Mouse (Mus musculus) erythroblast, embryonic 14.5 days (primary cell): ENCODE measurements around the gene Tas2r138. TPM values are rescaled to one million over a fixed set of nuclear protein-coding genes. Genes with fewer than 3 reads are reported as not detected.

ENCODE experiments used
- H3K27me3 ChIP-seq: 2 replicates; pipeline ENCODE4 v1.6.1; 2012; ENCODE audit warnings: inconsistent platforms; ENCODE audit not compliant: control insufficient read depth
- H3K36me3 ChIP-seq: 2 replicates; pipeline ENCODE4 v1.6.1; 2012; ENCODE audit warnings: mild to moderate bottlenecking, inconsistent platforms; ENCODE audit not compliant: control insufficient read depth
- H3K4me1 ChIP-seq: 2 replicates; pipeline ENCODE4 v1.6.1; 2012; ENCODE audit warnings: inconsistent platforms; ENCODE audit not compliant: control insufficient read depth
- H3K4me3 ChIP-seq: replicated peaks from 2 replicates; pipeline ENCODE3; 2012; ENCODE audit warnings: moderate library complexity, mild to moderate bottlenecking, inconsistent platforms
- H3K9me3 ChIP-seq: 2 replicates; pipeline ENCODE4 v1.6.1; 2012; ENCODE audit warnings: low read length, inconsistent platforms, mixed read lengths; ENCODE audit not compliant: control insufficient read depth
- GATA1 ChIP-seq: IDR thresholded peaks from 2 replicates; pipeline ENCODE4 v1.6.1; 2012; ENCODE audit warnings: low read length, inconsistent platforms, mixed read lengths
- TAL1 ChIP-seq: IDR thresholded peaks from 3 replicates; pipeline ENCODE4 v1.6.1; 2012; ENCODE audit warnings: low read length, inconsistent platforms, mixed read lengths
- polyA plus RNA-seq: library from polyadenylated mRNA; stranded (reverse); fragments of >175 nt; gene quantifications from 2 replicates; pipeline ENCODE4 v1.2.3, GENCODE M21; 2012

Tas2r138 gene
- polyA plus RNA-seq, result not detected in 2 replicates

DNA sequence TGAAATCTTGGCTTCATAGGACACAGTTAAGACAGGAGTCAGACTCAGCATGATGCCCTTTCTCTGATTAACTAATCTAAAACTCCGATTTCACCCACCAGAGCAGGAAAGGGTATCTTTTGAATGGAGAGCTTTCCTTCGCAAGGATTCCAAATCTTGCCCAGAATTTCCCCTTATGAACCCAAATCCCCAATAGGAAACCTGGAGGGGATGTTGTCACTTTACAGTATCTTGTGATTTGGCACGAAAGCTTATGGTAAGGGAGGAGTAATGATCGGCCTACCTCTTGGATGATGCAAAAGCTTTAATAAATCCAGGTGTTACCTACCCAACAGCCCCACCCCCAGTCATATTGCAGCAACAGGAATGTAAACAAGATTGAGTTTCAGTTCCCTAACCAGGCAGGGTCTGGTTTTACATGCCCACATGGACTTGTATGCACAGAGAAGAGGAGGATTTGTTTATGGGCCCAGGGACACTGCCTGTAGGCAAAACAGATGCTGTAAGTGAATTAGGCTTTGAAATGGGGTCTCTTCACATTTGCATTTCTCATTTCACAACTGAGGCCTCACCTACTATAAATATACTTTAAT is at the start of gene Tas2r138:
TSS of gene Tas2r138 (minus strand) at position 51 of the 593 bp plus-strand sequence.
- no peaks in the 10 kb centered on the region for H3K27me3 ChIP-seq
- no peaks in the 10 kb centered on the region for H3K4me1 ChIP-seq
- H3K36me3 ChIP-seq, result no peaks in the 10 kb centered on the region
- H3K9me3 ChIP-seq, result no peaks in the 10 kb centered on the region
- no peak within 1 kb of the TSS for H3K4me3 ChIP-seq
- TF ChIP-seq GATA1 (no peak), TAL1 (no peak)

DNA sequence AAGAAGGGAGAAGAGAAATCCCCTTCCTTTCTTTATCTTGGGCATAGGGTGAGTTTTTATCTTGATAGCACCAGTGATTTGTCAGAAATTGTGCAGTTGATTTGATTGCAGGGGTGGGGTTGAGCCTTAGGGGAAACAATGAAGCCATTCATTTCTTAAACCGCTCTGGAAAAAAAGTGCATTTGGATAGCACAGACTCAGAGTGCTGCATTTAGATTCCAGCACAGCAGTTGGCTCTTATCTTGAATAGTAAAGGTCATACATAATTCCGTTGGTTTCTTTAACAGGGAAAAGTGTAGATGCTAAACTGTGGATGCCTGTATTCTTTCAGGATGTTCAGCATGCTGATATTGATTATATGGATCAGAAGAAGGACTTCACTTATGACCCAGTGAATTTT is 47.8 kb upstream of the Tas2r138 start:
- TF ChIP-seq GATA1 (no peak), TAL1 (no peak)
- no peaks in the 10 kb centered on the region for H3K27me3 ChIP-seq
- no peaks in the 10 kb centered on the region for H3K4me1 ChIP-seq
- H3K9me3 ChIP-seq, result no peaks in the 10 kb centered on the region
- no peak overlapping the region for H3K4me3 ChIP-seq
- no peaks in the 10 kb centered on the region for H3K36me3 ChIP-seq

DNA sequence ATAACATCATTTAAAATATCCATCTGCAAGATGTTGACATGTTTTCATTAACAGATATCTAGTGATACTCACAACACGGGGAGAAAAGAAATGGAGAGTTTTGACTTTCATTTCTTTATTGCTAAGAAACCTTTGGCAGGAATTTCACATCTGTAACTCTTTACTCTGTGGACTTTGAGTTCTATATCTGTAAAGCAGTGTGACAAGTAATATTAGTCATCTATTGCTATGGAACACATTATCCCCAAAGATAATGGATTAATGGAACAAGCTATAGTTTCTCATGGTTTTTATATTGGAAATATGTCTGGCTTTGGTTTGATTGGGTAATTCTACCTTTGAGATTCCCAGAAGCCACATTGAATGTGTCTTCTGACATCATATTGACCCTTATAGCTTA is 37.8 kb upstream of the Tas2r138 start:
- no peaks in the 10 kb centered on the region for H3K27me3 ChIP-seq
- H3K4me1 ChIP-seq, result no peaks in the 10 kb centered on the region
- no peaks in the 10 kb centered on the region for H3K9me3 ChIP-seq
- TF ChIP-seq GATA1 (no peak), TAL1 (no peak)
- no peaks in the 10 kb centered on the region for H3K36me3 ChIP-seq
- no peak overlapping the region for H3K4me3 ChIP-seq

DNA sequence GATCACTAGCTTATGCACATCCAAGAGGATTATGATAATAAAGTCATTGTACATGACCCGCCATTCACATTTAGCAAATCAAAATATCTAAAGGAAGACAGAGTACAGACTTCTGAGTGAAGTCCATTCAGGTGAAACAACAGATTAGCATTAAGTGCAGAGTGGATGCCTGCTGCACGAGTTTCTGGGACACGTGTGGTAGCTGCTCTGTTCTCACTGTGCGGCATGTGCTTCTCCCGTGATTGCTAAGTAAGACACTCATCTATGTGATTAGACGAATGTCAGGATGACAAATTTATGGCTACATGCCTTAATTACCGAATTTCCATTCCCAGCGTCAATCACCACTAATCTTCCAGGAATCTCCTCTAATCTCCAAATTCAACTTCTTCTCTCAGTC is 32.6 kb upstream of the Tas2r138 start:
- TF ChIP-seq GATA1 (no peak), TAL1 (no peak)
- no peaks in the 10 kb centered on the region for H3K27me3 ChIP-seq

DNA sequence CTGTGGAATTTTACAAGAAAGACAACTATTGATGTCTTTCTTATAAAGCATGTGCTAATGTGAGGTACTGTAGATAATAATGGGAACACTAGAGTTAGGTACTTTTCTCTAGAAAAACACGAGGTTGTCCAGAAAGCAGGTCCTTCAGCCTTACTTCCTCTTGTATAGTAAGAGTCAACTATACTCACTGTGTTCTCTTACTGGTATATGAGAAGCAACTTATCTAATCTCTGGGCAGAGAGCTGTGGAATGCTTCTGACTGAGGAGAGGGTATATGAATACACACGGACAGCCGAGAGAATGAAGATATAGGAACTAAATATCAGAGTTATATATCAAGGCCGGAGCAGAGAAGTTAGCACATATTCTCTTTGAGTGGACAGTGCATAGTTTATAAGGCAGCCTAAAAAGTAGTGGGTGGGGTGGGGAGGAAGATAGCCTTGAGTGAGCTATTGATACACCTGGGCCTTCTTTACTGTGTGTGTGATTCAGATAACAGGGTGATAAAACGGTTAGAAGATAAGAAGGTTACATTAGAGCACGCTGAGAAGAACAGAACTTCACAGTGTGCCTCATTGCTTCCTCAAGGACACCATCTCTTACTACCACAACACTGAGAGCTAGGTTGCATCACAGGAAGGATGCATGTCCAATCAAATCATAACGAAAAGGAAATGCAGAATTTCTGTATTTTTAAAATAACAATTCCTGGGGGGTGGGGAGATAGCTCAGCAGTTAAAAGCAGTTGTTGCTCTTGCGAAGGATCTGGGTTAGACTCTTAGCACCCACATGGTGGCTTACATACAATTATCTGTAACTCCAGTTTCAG is 27.8 kb upstream of the Tas2r138 start:
- no peaks in the 10 kb centered on the region for H3K27me3 ChIP-seq
- H3K36me3 ChIP-seq, result no peaks in the 10 kb centered on the region
- H3K4me1 ChIP-seq, result no peaks in the 10 kb centered on the region
- H3K4me3 ChIP-seq, result no peak overlapping the region
- no peak for TF ChIP-seq GATA1
- TF ChIP-seq TAL1, result no peak
- no peaks in the 10 kb centered on the region for H3K9me3 ChIP-seq

More for the DNA sequence above, 32.6 kb upstream of the Tas2r138 start:
- Histone ChIP-seq H3K9me3 (no peaks in the 10 kb centered on the region), H3K4me1 (no peaks in the 10 kb centered on the region), H3K36me3 (no peaks in the 10 kb centered on the region), H3K4me3 (no peak overlapping the region)

DNA sequence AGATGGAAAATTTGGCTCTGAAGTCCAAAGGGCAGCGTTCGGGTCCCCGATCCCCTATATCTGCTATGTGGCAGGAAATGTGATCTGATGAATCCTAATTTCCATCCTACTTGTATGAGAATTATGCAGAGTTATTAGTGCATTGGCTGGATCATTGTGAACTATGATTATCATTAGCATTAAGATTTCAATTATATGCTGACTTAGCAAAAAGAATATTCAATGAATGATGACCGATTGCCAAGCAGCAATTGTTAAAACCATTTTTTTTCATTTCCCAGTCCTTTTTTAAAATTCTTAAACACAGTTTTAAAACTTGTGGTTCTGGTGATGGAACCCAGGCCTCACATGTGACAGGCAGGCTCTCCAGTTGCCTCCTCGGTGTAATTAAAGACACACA is 24.6 kb upstream of the Tas2r138 start:
- Histone ChIP-seq H3K27me3 (no peaks in the 10 kb centered on the region), H3K4me3 (no peak overlapping the region), H3K9me3 (no peaks in the 10 kb centered on the region), H3K36me3 (no peaks in the 10 kb centered on the region), H3K4me1 (no peaks in the 10 kb centered on the region)
- no peak for TF ChIP-seq GATA1
- no peak for TF ChIP-seq TAL1

DNA sequence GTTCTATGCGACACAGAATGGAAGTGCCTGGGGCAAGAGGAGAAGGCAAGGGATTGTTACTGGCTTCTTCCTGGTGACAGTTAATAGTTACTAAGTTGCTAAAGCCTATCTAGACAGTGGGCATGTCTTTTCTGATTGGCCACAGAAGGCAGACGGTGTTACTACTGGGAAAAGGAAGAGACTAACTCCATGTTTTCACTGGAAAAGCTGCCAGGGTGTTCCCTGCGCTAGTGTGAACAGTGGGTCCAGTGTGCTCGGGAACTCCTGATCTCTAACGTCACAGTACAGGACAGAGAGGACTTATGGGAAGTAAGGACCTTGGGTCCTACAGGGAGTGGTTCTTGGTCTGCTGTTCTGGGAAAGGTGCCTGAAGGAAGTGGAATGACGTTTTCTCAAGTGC is 22.4 kb upstream of the Tas2r138 start:
- H3K4me3 ChIP-seq, result no peak overlapping the region
- no peak for TF ChIP-seq TAL1
- H3K27me3 ChIP-seq, result no peaks in the 10 kb centered on the region
- H3K36me3 ChIP-seq, result no peaks in the 10 kb centered on the region
- no peaks in the 10 kb centered on the region for H3K9me3 ChIP-seq
- no peaks in the 10 kb centered on the region for H3K4me1 ChIP-seq

DNA sequence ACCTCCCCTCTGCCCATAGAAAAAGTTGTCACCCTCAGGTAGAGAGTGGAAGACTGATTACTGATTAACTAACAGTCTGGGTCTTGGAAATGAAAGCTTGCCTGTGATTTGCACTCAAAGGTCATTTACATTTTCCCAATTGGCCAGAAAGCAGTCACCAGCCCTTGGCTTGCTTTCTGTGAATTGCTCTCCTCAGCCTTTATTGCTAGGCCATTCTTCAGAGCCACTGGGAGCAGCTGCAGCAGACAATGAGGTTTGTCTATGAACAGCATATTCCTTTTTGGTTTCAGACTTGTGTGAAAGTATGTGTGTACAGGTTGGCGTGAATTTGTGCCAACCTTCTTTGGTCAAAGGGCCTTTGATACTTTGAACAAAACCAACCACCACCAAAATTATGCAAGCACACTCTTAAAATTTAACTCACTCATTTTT is 21.5 kb upstream of the Tas2r138 start:
- Histone ChIP-seq H3K9me3 (no peaks in the 10 kb centered on the region), H3K4me1 (no peaks in the 10 kb centered on the region), H3K27me3 (no peaks in the 10 kb centered on the region), H3K4me3 (no peak overlapping the region), H3K36me3 (no peaks in the 10 kb centered on the region)
- TF ChIP-seq GATA1 (no peak), TAL1 (no peak)

DNA sequence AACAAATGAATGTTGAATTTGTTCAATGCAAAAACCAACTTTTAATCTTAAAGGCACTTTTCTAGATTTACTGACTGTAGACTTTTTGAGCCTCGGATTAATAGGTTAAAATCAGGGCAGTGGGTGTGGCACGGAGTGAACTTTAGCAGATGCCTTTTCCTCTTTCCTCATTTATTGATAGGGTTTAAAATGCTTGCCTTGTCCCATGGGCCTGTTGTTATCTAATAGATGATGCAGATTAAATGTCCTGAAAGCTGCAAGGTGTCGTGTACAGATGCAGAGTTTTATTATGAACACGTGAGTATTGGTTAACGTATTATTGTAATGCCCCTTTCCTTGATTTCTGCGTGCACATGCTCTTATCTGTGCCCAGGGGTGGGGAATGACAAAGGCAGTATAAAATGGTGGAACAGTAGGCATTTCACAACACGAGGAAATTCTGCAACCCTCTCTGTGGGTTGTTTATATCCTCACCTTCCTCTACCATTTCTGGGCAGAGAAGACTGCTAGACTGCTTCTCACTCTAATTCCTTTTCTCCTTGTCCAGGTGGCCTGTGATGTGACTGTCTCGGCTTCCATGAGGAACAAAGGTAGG is 15.4 kb upstream of the Tas2r138 start, which contains the start of gene Mgam:
TSS of gene Mgam (plus strand) at position 426 of the 595 bp plus-strand sequence.
- Histone ChIP-seq H3K4me3 (no peak within 1 kb of the TSS), H3K4me1 (no peaks in the 10 kb centered on the region), H3K27me3 (no peaks in the 10 kb centered on the region), H3K9me3 (no peaks in the 10 kb centered on the region), H3K36me3 (no peaks in the 10 kb centered on the region)
- TF ChIP-seq GATA1 (no peak), TAL1 (no peak)
